Mouse (Mus musculus) bone marrow macrophage, adult 2 months (primary cell): ENCODE measurements around the gene Pde4c. TPM values are rescaled to one million over a fixed set of nuclear protein-coding genes. Genes with fewer than 3 reads are reported as not detected.

Experiments
- H3K27ac ChIP-seq: 2 replicates; pipeline ENCODE4 v1.5.1; 2012; ENCODE audit warnings: low read depth, low read length; ENCODE audit not compliant: insufficient read depth
- H3K4me1 ChIP-seq: 2 replicates; pipeline ENCODE4 v1.6.1; 2012; ENCODE audit warnings: low read length; ENCODE audit not compliant: control insufficient read depth, insufficient read depth
- H3K4me3 ChIP-seq: 2 replicates; pipeline ENCODE4 v1.5.1; 2012; ENCODE audit warnings: mild to moderate bottlenecking, low read length, moderate library complexity; ENCODE audit not compliant: insufficient read depth
- CTCF ChIP-seq: IDR thresholded peaks from 2 replicates; pipeline ENCODE4 v1.5.1; 2012; ENCODE audit warnings: low read depth, mild to moderate bottlenecking, low read length, moderate library complexity
- POLR2A ChIP-seq: IDR thresholded peaks from 2 replicates; pipeline ENCODE4 v1.6.1; 2012; ENCODE audit warnings: mild to moderate bottlenecking, low read depth, low read length, borderline replicate concordance
- polyA plus RNA-seq: library from polyadenylated mRNA; stranded (reverse); fragments of >200 nt; gene quantifications from 2 replicates; pipeline ENCODE4 v1.2.4, GENCODE M21; 2012; ENCODE audit not compliant: missing spikeins, insufficient read depth, insufficient read length

The Pde4c gene
- polyA plus RNA-seq = not detected in 2 replicates

- Histone ChIP-seq H3K4me3 (no peak within 1 kb of the TSS), H3K27ac (no peak within 1 kb of the TSS), H3K4me1 (peaks cover 9% of the 10 kb centered on the region)
- TF ChIP-seq CTCF = no peak
- TF ChIP-seq POLR2A = no peak
Observed at GRCm38 (mm10) chr8:70723486-70724210, at the start of gene Pde4c. TSS of gene Pde4c (plus strand) at chr8:70723720.

GRCm38 (mm10) chr8:70674109-70674508 is 49.4 kb upstream of the Pde4c start:
- H3K27ac ChIP-seq = peak overlapping the region; percentile 88
- H3K4me1 ChIP-seq = peaks cover 28% of the 10 kb centered on the region
- TF ChIP-seq CTCF = no peak
- no peak for TF ChIP-seq POLR2A
- H3K4me3 ChIP-seq = peak overlapping the region; percentile 79

- H3K4me1 ChIP-seq = peaks cover 33% of the 10 kb centered on the region
- H3K4me3 ChIP-seq = no peak overlapping the region
- H3K27ac ChIP-seq = peak overlapping the region; percentile 88
- TF ChIP-seq CTCF = no peak
- no peak for TF ChIP-seq POLR2A
Observed at GRCm38 (mm10) chr8:70674716-70675115, 48.8 kb upstream of the Pde4c start.

- TF ChIP-seq CTCF (no peak), POLR2A (no peak)
- Histone ChIP-seq H3K4me3 (no peak overlapping the region), H3K4me1 (peaks cover 33% of the 10 kb centered on the region), H3K27ac (peak overlapping the region; percentile 88)
Observed at GRCm38 (mm10) chr8:70675336-70675735, 48.2 kb upstream of the Pde4c start.

- Histone ChIP-seq H3K4me3 (no peak overlapping the region), H3K4me1 (peaks cover 38% of the 10 kb centered on the region), H3K27ac (no peak overlapping the region)
- TF ChIP-seq POLR2A (no peak), CTCF (no peak)
Observed at GRCm38 (mm10) chr8:70677451-70678080, 46.0 kb upstream of the Pde4c start.

- no peak for TF ChIP-seq CTCF
- no peak for TF ChIP-seq POLR2A
- peaks cover 43% of the 10 kb centered on the region for H3K4me1 ChIP-seq
- no peak overlapping the region for H3K27ac ChIP-seq
- no peak overlapping the region for H3K4me3 ChIP-seq
Observed at GRCm38 (mm10) chr8:70678679-70679078, 44.8 kb upstream of the Pde4c start.

- Histone ChIP-seq H3K4me3 (no peak overlapping the region), H3K27ac (0 out of 2 replicates have a peak overlapping the region, but pooled peaks have one; percentile 11), H3K4me1 (peaks cover 38% of the 10 kb centered on the region)
- TF ChIP-seq CTCF = no peak
- TF ChIP-seq POLR2A = no peak
Observed at GRCm38 (mm10) chr8:70679404-70679803, 44.1 kb upstream of the Pde4c start.

GRCm38 (mm10) chr8:70680039-70680438 is 43.5 kb upstream of the Pde4c start:
- peaks cover 32% of the 10 kb centered on the region for H3K4me1 ChIP-seq
- no peak overlapping the region for H3K27ac ChIP-seq
- no peak for TF ChIP-seq CTCF
- no peak for TF ChIP-seq POLR2A

GRCm38 (mm10) chr8:70681410-70681809 is 42.1 kb upstream of the Pde4c start:
- peaks cover 23% of the 10 kb centered on the region for H3K4me1 ChIP-seq
- no peak overlapping the region for H3K4me3 ChIP-seq
- TF ChIP-seq CTCF (no peak), POLR2A (no peak)
- H3K27ac ChIP-seq = no peak overlapping the region

More at GRCm38 (mm10) chr8:70680039-70680438, 43.5 kb upstream of the Pde4c start:
- no peak overlapping the region for H3K4me3 ChIP-seq

GRCm38 (mm10) chr8:70682193-70682592 is 41.3 kb upstream of the Pde4c start:
- H3K27ac ChIP-seq = no peak overlapping the region
- H3K4me3 ChIP-seq = no peak overlapping the region
- no peak for TF ChIP-seq POLR2A
- no peak for TF ChIP-seq CTCF
- H3K4me1 ChIP-seq = peaks cover 23% of the 10 kb centered on the region
